Mouse (Mus musculus) stomach, embryonic 16.5 days (tissue): ENCODE measurements at regions not wholly inside any gene's neighbourhood (a gene's known extent, or its start where the extent isn't known, plus 50 kb on each side); places are given as distances from the start of the nearest gene placed in this dataset.
A peak's percentile ranks its signal among the peaks of the same experiment; 100 is the strongest.

Source experiments
- ATAC-seq: fragments of 200-750 bp; cut with Nextera tagmentation; 2 replicates; pipeline ENCODE4 v1.8.0; 2017; ENCODE audit warnings: moderate number of reproducible peaks, moderate TSS enrichment; ENCODE audit not compliant: insufficient read depth, low FRiP score
- H3K27ac ChIP-seq: fragments of 300-500 bp; sonication (generic); 2 replicates; pipeline ENCODE4 v1.5.1; 2014; ENCODE audit warnings: low read length
- H3K27me3 ChIP-seq: fragments of 300-500 bp; sonication (generic); 2 replicates; pipeline ENCODE4 v1.6.1; 2014; ENCODE audit warnings: low read length, control low read depth, mixed read lengths; ENCODE audit not compliant: control insufficient read depth, insufficient read depth
- H3K36me3 ChIP-seq: fragments of 300-500 bp; sonication (generic); 2 replicates; pipeline ENCODE4 v1.6.1; 2014; ENCODE audit warnings: low read length; ENCODE audit not compliant: control insufficient read depth, insufficient read depth
- H3K4me1 ChIP-seq: fragments of 300-500 bp; sonication (generic); 2 replicates; pipeline ENCODE4 v1.6.1; 2014; ENCODE audit warnings: low read length, control low read depth, mixed read lengths; ENCODE audit not compliant: control insufficient read depth, insufficient read depth
- H3K4me2 ChIP-seq: fragments of 300-500 bp; sonication (generic); 2 replicates; pipeline ENCODE4 v1.6.1; 2014; ENCODE audit warnings: low read depth, low read length, mixed read lengths
- H3K4me3 ChIP-seq: fragments of 300-500 bp; sonication (generic); replicated peaks from 2 replicates; pipeline ENCODE4 v1.5.1; 2014; ENCODE audit warnings: mild to moderate bottlenecking, low read length
- H3K9ac ChIP-seq: fragments of 300-500 bp; sonication (generic); 2 replicates; pipeline ENCODE4 v1.6.1; 2014; ENCODE audit warnings: low read length
- H3K9me3 ChIP-seq: fragments of 300-500 bp; sonication (generic); replicated peaks from 2 replicates; pipeline ENCODE4 v1.6.1; 2016; ENCODE audit warnings: low read length, control low read depth; ENCODE audit not compliant: control insufficient read depth
- WGBS: fragments of 180-500 bp; shearing (Covaris S2); extraction: QIAGEN DNeasy Blood & Tissue Kit; methylation state at CpG from one replicate; pipeline ENCODE4 v1.1.7; 2014; 5-methylcytosine and 5-hydroxymethylcytosine counted together

DNA sequence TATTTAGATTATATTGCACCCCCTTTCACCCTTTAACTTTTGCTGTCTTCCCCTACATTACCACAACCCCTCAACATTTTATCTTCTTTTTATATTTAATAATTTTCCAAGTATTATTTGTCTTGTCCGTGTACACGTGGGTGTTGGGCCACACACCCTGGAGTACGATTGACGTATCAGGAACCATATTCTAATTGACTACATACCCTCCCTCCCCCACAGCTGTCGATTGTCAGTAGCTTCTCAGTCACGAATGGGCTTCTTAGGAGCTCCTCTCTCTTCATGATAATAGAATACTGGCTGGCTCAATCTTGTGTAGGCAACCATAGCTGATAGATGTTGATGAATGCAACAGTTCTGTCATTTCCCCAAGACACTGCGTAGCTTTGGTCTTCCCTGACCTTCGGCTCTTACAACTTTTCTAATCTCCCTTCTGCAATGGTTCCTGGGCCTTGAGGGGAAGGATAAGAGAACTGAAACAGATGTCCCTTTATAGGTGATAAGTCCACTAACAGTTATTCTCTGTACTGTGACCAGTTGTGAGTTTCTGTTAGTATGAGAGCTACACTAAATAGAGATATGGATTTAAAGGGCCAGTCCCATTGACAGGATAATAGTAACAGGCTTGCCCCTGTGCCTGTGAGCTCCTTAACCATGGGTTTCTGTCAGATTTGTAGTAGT lies 310.9 kb downstream of the Epha7 start:
- no peak for ATAC-seq
- no peaks in the 10 kb centered on the region for H3K27me3 ChIP-seq
- H3K4me1 ChIP-seq: peaks cover 1% of the 10 kb centered on the region; the same call in 1 of the 2 replicates
- no peak overlapping the region for H3K4me3 ChIP-seq
- no peaks in the 10 kb centered on the region for H3K36me3 ChIP-seq
- no peak overlapping the region for H3K4me2 ChIP-seq
- H3K27ac ChIP-seq: no peak overlapping the region
- WGBS: 89% methylated on average over 8 of the region's 8 CpGs
- no peak overlapping the region for H3K9ac ChIP-seq
- no peaks in the 10 kb centered on the region for H3K9me3 ChIP-seq

DNA sequence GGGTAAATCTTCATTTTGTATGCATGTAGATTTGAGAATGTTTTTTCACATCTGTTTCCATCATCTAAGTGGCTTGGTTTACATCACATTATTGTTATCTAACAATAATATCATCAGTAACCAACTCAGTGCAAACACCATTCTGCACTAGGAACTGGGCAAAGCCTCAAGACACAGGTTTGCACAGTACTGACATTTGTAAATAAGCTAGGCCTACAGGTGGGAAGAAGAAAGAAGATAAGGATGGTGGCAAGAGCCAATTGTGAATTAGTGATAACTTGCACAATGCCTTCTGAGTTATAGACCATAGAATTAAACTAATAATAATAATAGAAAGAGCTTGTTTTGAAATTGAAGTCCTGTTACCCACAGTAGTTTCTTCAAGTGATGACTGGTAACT lies 317.6 kb downstream of the Epha7 start:
- Histone ChIP-seq H3K4me2 (no peak overlapping the region), H3K9me3 (no peaks in the 10 kb centered on the region), H3K4me1 (no peaks in the 10 kb centered on the region), H3K36me3 (no peaks in the 10 kb centered on the region), H3K9ac (no peak overlapping the region), H3K27ac (no peak overlapping the region), H3K4me3 (no peak overlapping the region), H3K27me3 (no peaks in the 10 kb centered on the region)
- ATAC-seq: no peak

DNA sequence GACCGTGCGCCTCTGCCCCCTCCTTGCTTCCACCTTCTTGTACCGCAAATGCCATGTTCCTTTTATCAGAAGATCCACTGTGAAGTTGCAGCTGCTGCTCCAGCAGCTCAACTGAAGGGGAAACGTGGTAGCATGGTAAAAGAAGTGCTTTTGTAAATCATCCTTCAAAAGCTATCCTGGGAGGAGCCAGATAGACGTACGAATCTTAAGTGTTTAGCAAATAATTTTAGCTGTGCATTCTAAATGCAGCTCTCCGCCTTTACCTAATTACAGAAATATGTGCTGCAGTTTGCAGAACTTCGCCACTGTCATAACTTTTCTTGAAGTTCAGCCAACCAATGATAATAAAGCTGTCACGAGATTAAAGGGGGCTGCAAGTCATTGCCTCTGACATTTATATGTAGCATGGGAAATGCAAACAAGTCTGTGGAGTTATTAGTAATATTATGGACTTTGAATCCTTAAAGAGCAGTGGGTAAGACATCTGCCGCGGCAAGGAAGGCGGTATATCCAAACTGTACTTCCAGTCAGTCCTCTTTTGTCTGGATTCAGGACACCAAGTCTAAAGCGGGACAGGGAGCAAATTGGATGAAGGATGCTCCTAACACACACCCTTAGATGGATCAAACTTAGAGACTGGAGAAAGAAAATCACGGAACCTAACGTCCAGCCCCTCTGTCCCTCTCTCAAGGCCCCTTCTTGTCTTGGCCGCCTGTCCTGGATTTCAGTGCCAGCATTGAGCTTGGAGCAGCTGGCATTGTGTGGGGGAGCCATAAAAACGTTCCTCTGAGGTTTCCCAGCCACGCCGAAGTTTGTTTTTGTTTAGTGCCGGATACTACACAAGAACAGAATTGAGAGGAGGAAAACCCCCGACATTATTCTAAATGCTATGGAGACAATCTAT lies 320.7 kb downstream of the Epha7 start:
- H3K27ac ChIP-seq: no peak overlapping the region
- H3K9me3 ChIP-seq: no peaks in the 10 kb centered on the region
- no peak overlapping the region for H3K4me3 ChIP-seq
- no peak for ATAC-seq
- H3K36me3 ChIP-seq: no peaks in the 10 kb centered on the region
- 47% methylated on average over 21 of the region's 21 CpGs for WGBS
- H3K4me1 ChIP-seq: no peaks in the 10 kb centered on the region
- H3K4me2 ChIP-seq: peak overlapping the region; percentile 41
- no peak overlapping the region for H3K9ac ChIP-seq
- no peaks in the 10 kb centered on the region for H3K27me3 ChIP-seq

DNA sequence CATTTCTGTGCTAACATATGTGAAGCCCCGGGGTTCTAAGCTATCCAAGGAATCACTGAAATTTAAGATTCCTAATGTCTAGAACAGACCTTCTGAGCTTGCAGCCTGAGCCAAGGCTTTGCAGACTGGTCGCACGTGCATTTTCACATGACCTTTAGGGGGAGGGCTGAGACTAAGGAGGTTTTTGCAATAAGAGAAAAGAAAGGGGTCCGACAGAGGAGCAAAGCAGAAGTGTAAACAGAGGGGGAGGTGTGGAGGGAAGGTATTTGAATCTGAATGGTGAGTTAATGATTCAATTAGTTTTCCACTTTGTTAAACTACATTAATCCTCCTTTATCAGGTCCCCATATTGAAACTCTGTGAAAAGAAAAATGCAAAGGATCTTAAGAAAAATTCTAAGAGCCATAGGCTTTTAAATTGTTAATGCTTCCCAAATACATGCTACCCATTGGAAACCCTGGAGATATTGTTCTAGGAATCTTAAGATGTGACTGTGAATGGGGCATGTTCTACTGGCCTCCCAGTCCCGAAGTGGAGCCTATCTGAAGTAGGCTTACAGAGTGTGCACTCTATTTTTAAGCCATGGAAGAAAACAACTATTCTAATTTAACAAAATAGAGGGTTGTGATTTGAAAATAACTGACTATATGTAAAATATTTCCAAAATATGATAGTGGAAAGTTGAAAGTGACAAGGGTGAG lies 322.9 kb downstream of the Epha7 start:
- ATAC-seq: no peak
- H3K27ac ChIP-seq: no peak overlapping the region

GRCm38 (mm10) chr4:29138771-29139301 lies 325.9 kb downstream of the Epha7 start:
- Histone ChIP-seq H3K4me1 (no peaks in the 10 kb centered on the region), H3K4me2 (no peak overlapping the region)

More for the DNA sequence above, 322.9 kb downstream of the Epha7 start:
- Histone ChIP-seq H3K27me3 (no peaks in the 10 kb centered on the region), H3K4me2 (no peak overlapping the region), H3K4me1 (no peaks in the 10 kb centered on the region), H3K9ac (no peak overlapping the region), H3K4me3 (no peak overlapping the region), H3K36me3 (no peaks in the 10 kb centered on the region), H3K9me3 (no peaks in the 10 kb centered on the region)
- WGBS: 24% methylated on average over 5 of the region's 5 CpGs

GRCm38 (mm10) chr4:29143415-29143814 lies 330.5 kb downstream of the Epha7 start:
- H3K36me3 ChIP-seq: no peaks in the 10 kb centered on the region
- H3K9ac ChIP-seq: no peak overlapping the region
- 84% methylated on average over 1 of the region's 1 CpGs for WGBS
- H3K4me2 ChIP-seq: no peak overlapping the region
- H3K27me3 ChIP-seq: no peaks in the 10 kb centered on the region
- ATAC-seq: no peak
- H3K27ac ChIP-seq: no peak overlapping the region
- H3K4me1 ChIP-seq: no peaks in the 10 kb centered on the region
- H3K9me3 ChIP-seq: no peaks in the 10 kb centered on the region
- H3K4me3 ChIP-seq: no peak overlapping the region

More at GRCm38 (mm10) chr4:29138771-29139301, 325.9 kb downstream of the Epha7 start:
- no peak overlapping the region for H3K4me3 ChIP-seq
- H3K9me3 ChIP-seq: no peaks in the 10 kb centered on the region
- H3K9ac ChIP-seq: no peak overlapping the region
- ATAC-seq: no peak
- no peaks in the 10 kb centered on the region for H3K36me3 ChIP-seq
- no peak overlapping the region for H3K27ac ChIP-seq
- 81% methylated on average over 8 of the region's 8 CpGs for WGBS
- no peaks in the 10 kb centered on the region for H3K27me3 ChIP-seq

- no peak overlapping the region for H3K4me2 ChIP-seq
- no peak for ATAC-seq
- no peak overlapping the region for H3K9ac ChIP-seq
- H3K9me3 ChIP-seq: no peaks in the 10 kb centered on the region
- WGBS: 84% methylated on average over 4 of the region's 4 CpGs
- H3K36me3 ChIP-seq: no peaks in the 10 kb centered on the region
- H3K4me1 ChIP-seq: no peaks in the 10 kb centered on the region
- H3K27me3 ChIP-seq: no peaks in the 10 kb centered on the region
- no peak overlapping the region for H3K4me3 ChIP-seq
- no peak overlapping the region for H3K27ac ChIP-seq
These were observed 332.3 kb downstream of the Epha7 start for GRCm38 (mm10) chr4:29145242-29145641.

GRCm38 (mm10) chr4:29152134-29152867 lies 339.4 kb downstream of the Epha7 start:
- Histone ChIP-seq H3K27ac (peak overlapping the region; percentile 52; the same call in 1 of the 2 replicates), H3K4me1 (0 out of 2 replicates have a peak, but pooled peaks cover 3% of the 10 kb centered on the region), H3K4me3 (no peak overlapping the region), H3K36me3 (no peaks in the 10 kb centered on the region), H3K27me3 (no peaks in the 10 kb centered on the region), H3K9me3 (no peaks in the 10 kb centered on the region), H3K9ac (no peak overlapping the region), H3K4me2 (no peak overlapping the region)
- WGBS: 60% methylated on average over 6 of the region's 6 CpGs
- ATAC-seq: no peak
